11 mouse cellular contexts compared by ENCODE assay signal in genomic region chr9:58065977-58066730, GRCm38 (mm10). TPM values are rescaled to one million over a fixed set of nuclear protein-coding genes. Genes with fewer than 3 reads are reported as not detected.
DNase-seq lines count a peak whose midpoint lies in the region; ATAC-seq lines count a peak whose summit lies in the region.
"Had no signal": no experiment of that assay in that cellular context is flagged by ENCODE, and none has a peak within 500 bp of the region (broad histone marks: within the 10 kb centered on the region; RNA-seq: fewer than 3 reads in every experiment).

No protein-coding gene starts in this region.

- peaks cover 60% of the 10 kb centered on the region for H3K4me1 ChIP-seq in hindbrain, embryonic 13.5 days (replicated peaks)
- peaks cover 5% of the 10 kb centered on the region; the same call in 1 of the 2 replicates for H3K4me1 ChIP-seq in hindbrain, embryonic 11.5 days (replicated peaks; ENCODE audit: control insufficient read depth, insufficient read depth, low read length)
- H3K4me1 ChIP-seq in forebrain, embryonic 11.5 days (replicated peaks; ENCODE audit: control insufficient read depth, insufficient read depth, low read length), result peaks cover 17% of the 10 kb centered on the region; the same call in 1 of the 2 replicates
- H3K4me1 ChIP-seq in midbrain, embryonic 12.5 days, result peaks cover 61% of the 10 kb centered on the region

- no peaks in the 10 kb centered on the region for H3K36me3 ChIP-seq in hindbrain, embryonic 13.5 days
- no peaks in the 10 kb centered on the region for H3K36me3 ChIP-seq in hindbrain, embryonic 11.5 days (ENCODE audit: control insufficient read depth, insufficient read depth, low read length)
- H3K36me3 ChIP-seq in forebrain, embryonic 11.5 days (ENCODE audit: control insufficient read depth, insufficient read depth, low read length), result no peaks in the 10 kb centered on the region
- H3K36me3 ChIP-seq in midbrain, embryonic 12.5 days, result no peaks in the 10 kb centered on the region

- peak overlapping the region; percentile 84 for H3K27ac ChIP-seq in hindbrain, embryonic 13.5 days
- no peak overlapping the region for H3K27ac ChIP-seq in hindbrain, embryonic 11.5 days (ENCODE audit: low read depth, low read length)
- H3K27ac ChIP-seq in forebrain, embryonic 11.5 days (ENCODE audit: low read depth, low read length), result peak overlapping the region; percentile 77
- H3K27ac ChIP-seq in midbrain, embryonic 12.5 days (replicated peaks), result peak overlapping the region; percentile 78

- DNase-seq in hindbrain, embryonic 11.5 days (ENCODE audit: low spot score), result no peak
- peak; percentile 13 for DNase-seq in 3T3-L1 (ENCODE audit: low read depth, low spot score)
- no peak for DNase-seq in forebrain, embryonic 11.5 days (ENCODE audit: low spot score)
- no peak for DNase-seq in heart, adult 18-20 months
- DNase-seq in adrenal gland, postnatal 25 days, result no peak
- no peak for DNase-seq in adrenal gland, postnatal 14 days

- no peak overlapping the region for H3K4me3 ChIP-seq in hindbrain, embryonic 13.5 days
- no peak overlapping the region for H3K4me3 ChIP-seq in hindbrain, embryonic 11.5 days (ENCODE audit: low read depth, low read length)
- H3K4me3 ChIP-seq in forebrain, embryonic 11.5 days (ENCODE audit: low read depth, low read length), result no peak overlapping the region
- no peak overlapping the region for H3K4me3 ChIP-seq in midbrain, embryonic 12.5 days

- ATAC-seq in hindbrain, embryonic 13.5 days (ENCODE audit: low FRiP score), result no peak
- ATAC-seq in hindbrain, embryonic 11.5 days (ENCODE audit: low FRiP score), result no peak
- ATAC-seq in forebrain, embryonic 11.5 days (replicated peaks; ENCODE audit: low FRiP score), result no peak; the same call in 1 of the 2 replicates
- ATAC-seq in midbrain, embryonic 12.5 days (ENCODE audit: low FRiP score, low read depth), result peak; percentile 35; the same call in 1 of the 2 replicates
- ATAC-seq: CD4-positive, CD25-positive, alpha-beta regulatory T cell, adult 4 months had no signal

- H3K27me3 ChIP-seq in hindbrain, embryonic 13.5 days, result peaks cover 25% of the 10 kb centered on the region; the same call in 1 of the 2 replicates
- H3K27me3 ChIP-seq in hindbrain, embryonic 11.5 days (ENCODE audit: control insufficient read depth, insufficient read depth, low read length), result no peaks in the 10 kb centered on the region
- H3K27me3 ChIP-seq in forebrain, embryonic 11.5 days (ENCODE audit: control insufficient read depth, insufficient read depth, low read length), result no peaks in the 10 kb centered on the region
- H3K27me3 ChIP-seq in midbrain, embryonic 12.5 days, result peaks cover 14% of the 10 kb centered on the region

- no peak overlapping the region for H3K9ac ChIP-seq in hindbrain, embryonic 13.5 days
- no peak overlapping the region for H3K9ac ChIP-seq in hindbrain, embryonic 11.5 days (ENCODE audit: low read depth, low read length)
- H3K9ac ChIP-seq in forebrain, embryonic 11.5 days (ENCODE audit: low read length), result no peak overlapping the region
- no peak overlapping the region for H3K9ac ChIP-seq in midbrain, embryonic 12.5 days (replicated peaks)

- no peaks in the 10 kb centered on the region for H3K9me3 ChIP-seq in hindbrain, embryonic 13.5 days
- no peaks in the 10 kb centered on the region for H3K9me3 ChIP-seq in hindbrain, embryonic 11.5 days (ENCODE audit: control insufficient read depth, low read length)
- no peaks in the 10 kb centered on the region for H3K9me3 ChIP-seq in forebrain, embryonic 11.5 days (ENCODE audit: control insufficient read depth, low read length)
- no peaks in the 10 kb centered on the region for H3K9me3 ChIP-seq in midbrain, embryonic 12.5 days

- no peak overlapping the region for H3K4me2 ChIP-seq in hindbrain, embryonic 13.5 days
- no peak overlapping the region for H3K4me2 ChIP-seq in hindbrain, embryonic 11.5 days (replicated peaks; ENCODE audit: low read depth, low read length)
- no peak overlapping the region for H3K4me2 ChIP-seq in forebrain, embryonic 11.5 days (ENCODE audit: low read depth, low read length, severe bottlenecking)
- no peak overlapping the region for H3K4me2 ChIP-seq in midbrain, embryonic 12.5 days (replicated peaks)

- 81% methylated on average over 6 of the region's 6 CpGs for WGBS in hindbrain, embryonic 13.5 days
- 83% methylated on average over 6 of the region's 6 CpGs for WGBS in hindbrain, embryonic 11.5 days
- WGBS in forebrain, embryonic 11.5 days, result 85% methylated on average over 6 of the region's 6 CpGs
- WGBS in midbrain, embryonic 12.5 days, result 78% methylated on average over 6 of the region's 6 CpGs

RNA-seq across cellular contexts. Expression of gene Stra6, which starts 2.6 kb away (rescaled TPM):
- polyA plus RNA-seq in hindbrain, embryonic 13.5 days (2015; fragmentation: Nextera tagmentation; extraction: Ambion mirVana), result 19.1 and 20.1 TPM in 2 replicates
- polyA plus RNA-seq in hindbrain, embryonic 11.5 days (2014; fragmentation: Nextera tagmentation; extraction: Ambion mirVana), result 8.2 and 12.7 TPM in 2 replicates
- polyA plus RNA-seq in forebrain, embryonic 11.5 days (2014; fragmentation: Nextera tagmentation; extraction: Ambion mirVana), result 18.0 and 21.8 TPM in 2 replicates
- 8.6 and 9.1 TPM in 2 replicates for polyA plus RNA-seq in midbrain, embryonic 12.5 days (2016; fragmentation: Nextera tagmentation; extraction: Ambion mirVana)
- under 1 TPM; 0.30 to 0.44 TPM for total RNA-seq in heart, adult 18-20 months (2021)
- total RNA-seq in adrenal gland, postnatal 25 days (2021), result 1.6 and 2.1 TPM in 2 replicates
- total RNA-seq in adrenal gland, postnatal 14 days (2021), result 0.96 and 1.3 TPM in 2 replicates
- total RNA-seq: granulocyte monocyte progenitor cell, adult 5-6 weeks; hematopoietic stem cell, adult 5-6 weeks had no signal

RNA-seq across cellular contexts. Expression of gene Ccdc33, which starts 52.5 kb away (rescaled TPM):
- 0.81 and 0.91 TPM in 2 replicates for polyA plus RNA-seq in hindbrain, embryonic 13.5 days (2015; fragmentation: Nextera tagmentation; extraction: Ambion mirVana)
- 0.31 and 0.99 TPM in 2 replicates for polyA plus RNA-seq in hindbrain, embryonic 11.5 days (2014; fragmentation: Nextera tagmentation; extraction: Ambion mirVana)
- 0.88 and 1.1 TPM in 2 replicates for polyA plus RNA-seq in forebrain, embryonic 11.5 days (2014; fragmentation: Nextera tagmentation; extraction: Ambion mirVana)
- polyA plus RNA-seq in midbrain, embryonic 12.5 days (2016; fragmentation: Nextera tagmentation; extraction: Ambion mirVana), result 0.64 and 1.0 TPM in 2 replicates
- total RNA-seq in heart, adult 18-20 months (2021), result 1 to 10 TPM in 1 of 2 experiments, not detected in 1; 1.2 TPM
- total RNA-seq in adrenal gland, postnatal 25 days (2021), result 0.39 and 0.76 TPM in 2 replicates
- not detected in 2 replicates for total RNA-seq in adrenal gland, postnatal 14 days (2021)
- total RNA-seq: granulocyte monocyte progenitor cell, adult 5-6 weeks; hematopoietic stem cell, adult 5-6 weeks had no signal
- polyA plus RNA-seq: CD4-positive, CD25-positive, alpha-beta regulatory T cell, adult 4 months had no signal

RNA-seq across cellular contexts. Expression of gene Cyp11a1, which starts 59.9 kb away (rescaled TPM):
- 0.31 and 0.57 TPM in 2 replicates for polyA plus RNA-seq in hindbrain, embryonic 13.5 days (2015; fragmentation: Nextera tagmentation; extraction: Ambion mirVana)
- not detected in 2 replicates for polyA plus RNA-seq in hindbrain, embryonic 11.5 days (2014; fragmentation: Nextera tagmentation; extraction: Ambion mirVana)
- polyA plus RNA-seq in forebrain, embryonic 11.5 days (2014; fragmentation: Nextera tagmentation; extraction: Ambion mirVana), result not detected in 2 replicates
- 0.42 TPM in 1 of 2 replicates, not detected in the other for polyA plus RNA-seq in midbrain, embryonic 12.5 days (2016; fragmentation: Nextera tagmentation; extraction: Ambion mirVana)
- not detected for total RNA-seq in heart, adult 18-20 months (2021)
- 6,596 and 7,089 TPM in 2 replicates for total RNA-seq in adrenal gland, postnatal 25 days (2021)
- 2,863 and 3,093 TPM in 2 replicates for total RNA-seq in adrenal gland, postnatal 14 days (2021)
- polyA plus RNA-seq: CD4-positive, CD25-positive, alpha-beta regulatory T cell, adult 4 months had no signal
